Mouse (Mus musculus): ENCODE measurements around the gene BC017158. TPM values are rescaled to one million over a fixed set of nuclear protein-coding genes. Genes with fewer than 3 reads are reported as not detected.

The BC017158 gene
- polyA plus RNA-seq, 1 experiment from 2014 or later: 23.8 TPM

- Histone ChIP-seq H3K36me3 (ENCODE audit: control insufficient read depth, insufficient read depth, low read length) (no peaks in the 10 kb centered on the region), H3K9me3 (ENCODE audit: control insufficient read depth, low read length) (no peaks in the 10 kb centered on the region), H3K27ac (ENCODE audit: low read depth, low read length) (no peak overlapping the region), H3K27me3 (ENCODE audit: control insufficient read depth, insufficient read depth, low read length) (no peaks in the 10 kb centered on the region), H3K9ac (ENCODE audit: low read length) (no peak overlapping the region), H3K4me1 (replicated peaks; ENCODE audit: control insufficient read depth, insufficient read depth, low read length) (peaks cover 2% of the 10 kb centered on the region; the same call in 1 of the 2 replicates), H3K4me3 (ENCODE audit: low read depth, low read length) (no peak overlapping the region), H3K4me2 (ENCODE audit: low read depth, low read length, severe bottlenecking) (no peak overlapping the region)
- DNase-seq (ENCODE audit: low spot score) (no peak), ATAC-seq (replicated peaks; ENCODE audit: low FRiP score) (no peak)
- 86% methylated on average over 3 of the region's 3 CpGs for WGBS
Observed at GRCm38 (mm10) chr7:128302151-128302550, 4.2 kb upstream of the BC017158 start.

GRCm38 (mm10) chr7:128300952-128301351, 3.0 kb upstream of the BC017158 start:
- 80% methylated on average over 3 of the region's 3 CpGs for WGBS
- DNase-seq (ENCODE audit: low spot score) (no peak), ATAC-seq (replicated peaks; ENCODE audit: low FRiP score) (no peak)
- H3K4me2 ChIP-seq (ENCODE audit: low read depth, low read length, severe bottlenecking): no peak overlapping the region
- no peak overlapping the region for H3K27ac ChIP-seq (ENCODE audit: low read depth, low read length)
- H3K4me1 ChIP-seq (replicated peaks; ENCODE audit: control insufficient read depth, insufficient read depth, low read length): peaks cover 3% of the 10 kb centered on the region; the same call in 1 of the 2 replicates
- H3K27me3 ChIP-seq (ENCODE audit: control insufficient read depth, insufficient read depth, low read length): no peaks in the 10 kb centered on the region
- no peaks in the 10 kb centered on the region for H3K9me3 ChIP-seq (ENCODE audit: control insufficient read depth, low read length)
- no peaks in the 10 kb centered on the region for H3K36me3 ChIP-seq (ENCODE audit: control insufficient read depth, insufficient read depth, low read length)
- H3K4me3 ChIP-seq (ENCODE audit: low read depth, low read length): no peak overlapping the region
- no peak overlapping the region for H3K9ac ChIP-seq (ENCODE audit: low read length)

GRCm38 (mm10) chr7:128298481-128299342, 742 bp upstream of the BC017158 start:
- Histone ChIP-seq H3K4me3 (ENCODE audit: low read depth, low read length) (peak overlapping the region; percentile 83), H3K27me3 (ENCODE audit: control insufficient read depth, insufficient read depth, low read length) (no peaks in the 10 kb centered on the region), H3K4me2 (ENCODE audit: low read depth, low read length, severe bottlenecking) (peak overlapping the region; percentile 84), H3K36me3 (ENCODE audit: control insufficient read depth, insufficient read depth, low read length) (no peaks in the 10 kb centered on the region), H3K27ac (ENCODE audit: low read depth, low read length) (no peak overlapping the region), H3K9ac (ENCODE audit: low read length) (peak overlapping the region; percentile 92; the same call in 1 of the 2 replicates), H3K9me3 (ENCODE audit: control insufficient read depth, low read length) (no peaks in the 10 kb centered on the region), H3K4me1 (replicated peaks; ENCODE audit: control insufficient read depth, insufficient read depth, low read length) (peaks cover 3% of the 10 kb centered on the region; the same call in 1 of the 2 replicates)
- DNase-seq (ENCODE audit: low spot score) (no peak), ATAC-seq (replicated peaks; ENCODE audit: low FRiP score) (no peak)
- whole genome bisulfite sequencing: 75% methylated on average over 8 of the region's 8 CpGs

GRCm38 (mm10) chr7:128297291-128297616, 716 bp downstream of the BC017158 start:
- Histone ChIP-seq H3K4me1 (replicated peaks; ENCODE audit: control insufficient read depth, insufficient read depth, low read length) (peaks cover 3% of the 10 kb centered on the region; the same call in 1 of the 2 replicates), H3K27ac (ENCODE audit: low read depth, low read length) (no peak overlapping the region), H3K9ac (ENCODE audit: low read length) (peak overlapping the region; percentile 92), H3K4me2 (ENCODE audit: low read depth, low read length, severe bottlenecking) (peak overlapping the region; percentile 84), H3K27me3 (ENCODE audit: control insufficient read depth, insufficient read depth, low read length) (no peaks in the 10 kb centered on the region), H3K4me3 (ENCODE audit: low read depth, low read length) (peak overlapping the region; percentile 83), H3K36me3 (ENCODE audit: control insufficient read depth, insufficient read depth, low read length) (no peaks in the 10 kb centered on the region), H3K9me3 (ENCODE audit: control insufficient read depth, low read length) (no peaks in the 10 kb centered on the region)
- 43% methylated on average over 10 of the region's 10 CpGs for WGBS
- DNase-seq (ENCODE audit: low spot score) (no peak), ATAC-seq (replicated peaks; ENCODE audit: low FRiP score) (no peak)

- no peak for DNase-seq (ENCODE audit: low spot score)
- Histone ChIP-seq H3K4me3 (ENCODE audit: low read depth, low read length) (no peak overlapping the region), H3K4me2 (ENCODE audit: low read depth, low read length, severe bottlenecking) (no peak overlapping the region)
Observed at GRCm38 (mm10) chr7:128296514-128296913, 1.5 kb downstream of the BC017158 start.

GRCm38 (mm10) chr7:128294785-128295184, 3.2 kb downstream of the BC017158 start:
- Histone ChIP-seq H3K4me2 (ENCODE audit: low read depth, low read length, severe bottlenecking) (no peak overlapping the region), H3K9ac (ENCODE audit: low read length) (no peak overlapping the region), H3K27me3 (ENCODE audit: control insufficient read depth, insufficient read depth, low read length) (no peaks in the 10 kb centered on the region), H3K27ac (ENCODE audit: low read depth, low read length) (no peak overlapping the region), H3K9me3 (ENCODE audit: control insufficient read depth, low read length) (no peaks in the 10 kb centered on the region), H3K4me1 (replicated peaks; ENCODE audit: control insufficient read depth, insufficient read depth, low read length) (peaks cover 3% of the 10 kb centered on the region; the same call in 1 of the 2 replicates), H3K36me3 (ENCODE audit: control insufficient read depth, insufficient read depth, low read length) (no peaks in the 10 kb centered on the region; the same call in 1 of the 2 replicates), H3K4me3 (ENCODE audit: low read depth, low read length) (no peak overlapping the region)
- ATAC-seq (replicated peaks; ENCODE audit: low FRiP score): no peak
- 90% methylated on average over 10 of the region's 10 CpGs for WGBS
- no peak for DNase-seq (ENCODE audit: low spot score)

More at GRCm38 (mm10) chr7:128296514-128296913, 1.5 kb downstream of the BC017158 start:
- Histone ChIP-seq H3K9me3 (ENCODE audit: control insufficient read depth, low read length) (no peaks in the 10 kb centered on the region), H3K9ac (ENCODE audit: low read length) (no peak overlapping the region), H3K27ac (ENCODE audit: low read depth, low read length) (no peak overlapping the region), H3K36me3 (ENCODE audit: control insufficient read depth, insufficient read depth, low read length) (no peaks in the 10 kb centered on the region), H3K4me1 (replicated peaks; ENCODE audit: control insufficient read depth, insufficient read depth, low read length) (peaks cover 3% of the 10 kb centered on the region; the same call in 1 of the 2 replicates), H3K27me3 (ENCODE audit: control insufficient read depth, insufficient read depth, low read length) (no peaks in the 10 kb centered on the region)
- ATAC-seq (replicated peaks; ENCODE audit: low FRiP score): no peak
- 54% methylated on average over 3 of the region's 3 CpGs for WGBS

GRCm38 (mm10) chr7:128288923-128289544, 8.9 kb downstream of the BC017158 start:
- H3K27ac ChIP-seq (ENCODE audit: low read depth, low read length): no peak overlapping the region

GRCm38 (mm10) chr7:128285060-128285459, 12.9 kb downstream of the BC017158 start:
- WGBS: 88% methylated on average over 8 of the region's 8 CpGs
- H3K4me1 ChIP-seq (replicated peaks; ENCODE audit: control insufficient read depth, insufficient read depth, low read length): peaks cover 8% of the 10 kb centered on the region; the same call in 1 of the 2 replicates
- no peak overlapping the region for H3K9ac ChIP-seq (ENCODE audit: low read length)
- no peaks in the 10 kb centered on the region for H3K9me3 ChIP-seq (ENCODE audit: control insufficient read depth, low read length)
- H3K27me3 ChIP-seq (ENCODE audit: control insufficient read depth, insufficient read depth, low read length): 0 out of 2 replicates have a peak, but pooled peaks cover 2% of the 10 kb centered on the region
- DNase-seq (ENCODE audit: low spot score) (peak; percentile 24), ATAC-seq (replicated peaks; ENCODE audit: low FRiP score) (no peak)
- no peak overlapping the region for H3K4me3 ChIP-seq (ENCODE audit: low read depth, low read length)
- no peak overlapping the region for H3K27ac ChIP-seq (ENCODE audit: low read depth, low read length)
- H3K4me2 ChIP-seq (ENCODE audit: low read depth, low read length, severe bottlenecking): no peak overlapping the region
- no peaks in the 10 kb centered on the region; the same call in 1 of the 2 replicates for H3K36me3 ChIP-seq (ENCODE audit: control insufficient read depth, insufficient read depth, low read length)

More at GRCm38 (mm10) chr7:128288923-128289544, 8.9 kb downstream of the BC017158 start:
- WGBS: 26% methylated on average over 9 of the region's 9 CpGs
- Histone ChIP-seq H3K9me3 (ENCODE audit: control insufficient read depth, low read length) (no peaks in the 10 kb centered on the region), H3K36me3 (ENCODE audit: control insufficient read depth, insufficient read depth, low read length) (no peaks in the 10 kb centered on the region; the same call in 1 of the 2 replicates), H3K4me3 (ENCODE audit: low read depth, low read length) (no peak overlapping the region), H3K27me3 (ENCODE audit: control insufficient read depth, insufficient read depth, low read length) (no peaks in the 10 kb centered on the region), H3K4me1 (replicated peaks; ENCODE audit: control insufficient read depth, insufficient read depth, low read length) (peaks cover 2% of the 10 kb centered on the region; the same call in 1 of the 2 replicates), H3K9ac (ENCODE audit: low read length) (no peak overlapping the region), H3K4me2 (ENCODE audit: low read depth, low read length, severe bottlenecking) (no peak overlapping the region)
- ATAC-seq (replicated peaks; ENCODE audit: low FRiP score): 0 out of 2 replicates have a peak, but pooled peaks have one; percentile 44
- peak; percentile 61 for DNase-seq (ENCODE audit: low spot score)

Measured in forebrain, embryonic 11.5 days (tissue).